Mouse (Mus musculus) bone marrow macrophage, adult 2 months (primary cell): Measurements from ENCODE around the gene Mrgprg.

Source experiments
- CTCF ChIP-seq: IDR thresholded peaks from 2 replicates; pipeline ENCODE4 v1.5.1; 2012; ENCODE audit warnings: low read depth, mild to moderate bottlenecking, low read length, moderate library complexity
- POLR2A ChIP-seq: IDR thresholded peaks from 2 replicates; pipeline ENCODE4 v1.6.1; 2012; ENCODE audit warnings: mild to moderate bottlenecking, low read depth, low read length, borderline replicate concordance

DNA sequence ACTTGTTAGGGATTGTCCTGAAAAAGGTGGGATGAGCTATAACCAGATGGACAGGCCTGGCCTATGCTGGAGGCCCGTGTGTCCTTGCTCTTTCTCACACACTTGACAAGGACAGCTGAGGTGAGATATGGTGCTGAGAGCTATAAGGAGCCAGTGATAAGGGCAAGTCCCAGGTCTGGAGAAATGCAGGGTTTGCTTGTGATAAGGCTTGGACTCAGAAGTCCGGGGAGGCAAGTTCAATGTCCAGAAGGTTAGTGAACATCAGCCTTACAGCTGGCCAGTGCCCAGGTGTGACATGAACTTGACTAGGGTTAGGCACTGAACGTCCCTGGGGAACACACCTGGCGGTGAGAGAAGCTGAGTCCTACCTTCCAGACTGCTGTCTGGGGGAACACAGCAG lies 14.7 kb downstream of the Mrgprg start:
- TF ChIP-seq CTCF (no peak), POLR2A (no peak)
